Mouse (Mus musculus): ENCODE results near the gene Tmem240. TPM values are rescaled to one million over a fixed set of nuclear protein-coding genes. Genes with fewer than 3 reads are reported as not detected.
"Not testable (repeated sequence)": the region's sequence is repeated elsewhere in the genome, so short reads cannot be mapped to it uniquely, and the experiment has no call there.

Tmem240 gene
- polyA plus RNA-seq, 1 experiment from 2014 or later: 2.4 TPM

GRCm38 (mm10) chr4:155738262-155738661 is 3.7 kb downstream of the Tmem240 start:
- Histone ChIP-seq H3K27me3 (no peaks in the 10 kb centered on the region), H3K36me3 (ENCODE audit: poor library complexity, severe bottlenecking) (peaks cover 66% of the 10 kb centered on the region)
- 72% methylated on average over 8 of the region's 8 CpGs for WGBS

GRCm38 (mm10) chr4:155739152-155739551 is 4.6 kb downstream of the Tmem240 start:
- Histone ChIP-seq H3K4me3 (no peak overlapping the region), H3K4me2 (no peak overlapping the region), H3K27me3 (no peaks in the 10 kb centered on the region), H3K9ac (no peak overlapping the region), H3K27ac (no peak overlapping the region), H3K9me3 (replicated peaks) (no peaks in the 10 kb centered on the region), H3K4me1 (peaks cover 17% of the 10 kb centered on the region), H3K36me3 (ENCODE audit: poor library complexity, severe bottlenecking) (peaks cover 72% of the 10 kb centered on the region)
- ATAC-seq: no peak
- 84% methylated on average over 6 of the region's 6 CpGs for WGBS

More at GRCm38 (mm10) chr4:155738262-155738661, 3.7 kb downstream of the Tmem240 start:
- H3K4me3 ChIP-seq: no peak overlapping the region
- ATAC-seq: no peak
- H3K9me3 ChIP-seq (replicated peaks): no peaks in the 10 kb centered on the region
- no peak overlapping the region for H3K4me2 ChIP-seq
- H3K4me1 ChIP-seq: peaks cover 22% of the 10 kb centered on the region
- no peak overlapping the region for H3K9ac ChIP-seq
- no peak overlapping the region for H3K27ac ChIP-seq

DNA sequence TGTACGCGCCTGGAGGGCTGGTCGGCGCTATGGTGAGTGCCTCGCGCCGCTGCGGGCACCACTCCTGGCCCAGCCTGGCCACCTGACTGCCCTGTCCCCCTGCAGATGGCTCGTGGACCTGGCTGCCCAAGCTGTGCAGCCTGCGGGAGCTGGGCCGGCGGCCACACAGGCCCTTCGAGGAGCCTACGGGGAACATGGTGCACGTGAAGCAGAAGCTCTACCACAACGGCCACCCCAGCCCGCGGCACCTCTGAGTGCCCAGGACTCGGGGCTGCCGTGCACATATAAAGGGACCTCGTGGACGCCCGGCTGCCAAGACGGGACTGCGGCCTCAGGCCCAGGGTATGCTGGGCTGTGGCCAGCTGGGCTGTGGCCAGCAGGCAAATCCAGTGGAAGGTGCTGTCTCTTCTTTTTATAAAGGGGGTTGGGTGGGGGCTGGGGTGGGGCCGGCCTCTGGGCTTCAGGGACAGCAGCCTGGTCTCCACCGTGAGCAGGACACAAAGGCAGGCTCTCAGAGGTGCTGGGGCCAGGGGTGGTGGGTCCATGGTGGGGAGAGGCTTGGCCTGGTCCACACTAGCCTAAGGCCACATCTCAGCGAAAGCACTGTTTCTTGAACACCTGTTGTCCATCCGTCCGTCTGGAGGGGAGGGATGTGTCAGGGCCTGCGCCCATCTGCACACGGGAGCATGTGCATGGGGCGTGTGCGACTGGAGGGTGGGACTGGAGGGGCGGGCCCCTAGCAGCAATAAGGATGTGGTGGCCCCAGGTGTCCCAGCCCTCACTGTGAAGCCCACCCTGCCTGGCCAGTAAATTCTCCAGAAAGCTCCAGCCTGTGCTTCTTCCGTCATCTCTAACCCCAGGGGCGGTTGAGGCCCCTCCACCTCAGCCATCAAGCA is 5.4 kb downstream of the Tmem240 start:
- no peaks in the 10 kb centered on the region for H3K27me3 ChIP-seq
- H3K4me1 ChIP-seq: peaks cover 15% of the 10 kb centered on the region
- no peak overlapping the region for H3K9ac ChIP-seq
- WGBS: 80% methylated on average over 37 of the region's 37 CpGs
- H3K27ac ChIP-seq: no peak overlapping the region
- no peak overlapping the region for H3K4me3 ChIP-seq
- H3K36me3 ChIP-seq (ENCODE audit: poor library complexity, severe bottlenecking): peaks cover 79% of the 10 kb centered on the region
- H3K4me2 ChIP-seq: no peak overlapping the region
- ATAC-seq: 0 out of 2 replicates have a peak, but pooled peaks have one; percentile 14
- H3K9me3 ChIP-seq (replicated peaks): no peaks in the 10 kb centered on the region

DNA sequence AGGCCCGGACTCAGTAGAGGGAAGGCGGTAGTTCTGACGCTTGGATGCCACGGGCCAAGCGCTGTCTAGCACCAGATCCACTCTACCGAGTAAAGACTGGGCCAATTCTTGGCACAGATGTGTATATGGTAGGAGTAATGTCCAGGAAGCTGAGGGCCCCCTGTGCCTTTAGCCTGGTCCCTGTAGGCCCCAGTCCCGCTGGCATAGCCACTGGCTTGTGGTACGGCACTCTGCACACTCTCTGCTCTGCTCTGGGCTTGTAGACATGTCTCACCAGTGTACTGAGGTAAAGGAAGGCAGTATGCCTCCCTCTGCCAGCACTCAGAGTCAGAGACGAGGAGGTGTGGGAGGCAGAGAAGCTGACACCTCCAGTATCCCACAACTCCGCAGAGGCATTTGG is 6.1 kb downstream of the Tmem240 start:
- H3K9me3 ChIP-seq (replicated peaks); H3K27me3 ChIP-seq; H3K9ac ChIP-seq; H3K4me2 ChIP-seq; H3K4me3 ChIP-seq; H3K27ac ChIP-seq; ATAC-seq: not testable (repeated sequence)
- Histone ChIP-seq H3K36me3 (ENCODE audit: poor library complexity, severe bottlenecking) (peaks cover 86% of the 10 kb centered on the region), H3K4me1 (peaks cover 11% of the 10 kb centered on the region)
- 91% methylated on average over 10 of the region's 10 CpGs for WGBS

DNA sequence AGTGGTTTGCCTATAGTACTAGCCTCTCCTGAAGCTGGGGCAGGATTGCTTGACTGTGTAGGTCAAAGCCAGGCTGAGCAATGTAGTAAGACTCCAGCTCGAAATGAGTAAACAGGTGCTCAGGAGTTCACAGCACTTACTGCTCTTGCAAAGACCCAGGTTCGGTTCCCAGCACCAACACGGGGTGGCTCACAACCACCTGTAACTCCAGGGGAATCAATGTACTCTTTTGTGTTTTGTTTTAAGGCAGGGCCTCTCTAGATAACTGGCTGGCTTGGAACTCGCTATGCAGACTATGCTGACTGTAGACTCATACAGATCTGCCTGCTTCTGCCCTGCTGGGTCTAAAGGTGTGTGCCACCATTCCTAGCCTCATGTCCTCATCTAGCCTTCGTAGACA is 8.1 kb downstream of the Tmem240 start:
- Histone ChIP-seq H3K27me3 (no peaks in the 10 kb centered on the region), H3K9me3 (replicated peaks) (no peaks in the 10 kb centered on the region), H3K4me2 (no peak overlapping the region), H3K36me3 (ENCODE audit: poor library complexity, severe bottlenecking) (peaks cover 95% of the 10 kb centered on the region), H3K4me3 (no peak overlapping the region), H3K27ac (no peak overlapping the region), H3K4me1 (no peaks in the 10 kb centered on the region), H3K9ac (no peak overlapping the region)
- ATAC-seq: no peak
- 94% methylated on average over 5 of the region's 5 CpGs for WGBS

GRCm38 (mm10) chr4:155744474-155744873 is 9.9 kb downstream of the Tmem240 start:
- no peaks in the 10 kb centered on the region for H3K4me1 ChIP-seq
- no peak overlapping the region for H3K4me3 ChIP-seq
- H3K9ac ChIP-seq: no peak overlapping the region
- no peak for ATAC-seq
- no peak overlapping the region for H3K27ac ChIP-seq
- peaks cover 98% of the 10 kb centered on the region for H3K36me3 ChIP-seq (ENCODE audit: poor library complexity, severe bottlenecking)
- WGBS: 92% methylated on average over 8 of the region's 8 CpGs
- H3K4me2 ChIP-seq: no peak overlapping the region
- H3K27me3 ChIP-seq: no peaks in the 10 kb centered on the region
- no peaks in the 10 kb centered on the region for H3K9me3 ChIP-seq (replicated peaks)

DNA sequence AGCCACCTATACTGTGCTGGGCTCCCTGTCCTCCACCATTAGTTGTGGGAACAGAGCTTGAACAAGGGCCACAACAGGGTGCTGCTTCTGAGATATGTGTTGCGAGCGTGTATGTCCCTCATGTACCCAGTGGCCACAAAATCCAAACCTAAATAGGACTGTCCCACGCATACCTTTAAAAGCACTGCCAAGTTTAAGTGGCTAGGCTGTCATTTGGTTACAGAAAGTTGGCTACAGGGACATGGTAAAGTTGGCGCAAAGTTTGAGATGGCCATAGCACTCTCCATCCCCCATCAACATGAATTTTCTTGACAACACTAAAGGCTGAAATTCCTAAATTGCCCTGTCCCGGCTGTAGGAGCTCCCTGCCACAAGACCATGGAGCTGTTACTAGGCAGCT is 10.5 kb downstream of the Tmem240 start:
- Histone ChIP-seq H3K27me3 (no peaks in the 10 kb centered on the region), H3K36me3 (ENCODE audit: poor library complexity, severe bottlenecking) (peaks cover 98% of the 10 kb centered on the region), H3K4me1 (no peaks in the 10 kb centered on the region), H3K4me2 (no peak overlapping the region), H3K9ac (no peak overlapping the region), H3K9me3 (replicated peaks) (no peaks in the 10 kb centered on the region), H3K4me3 (no peak overlapping the region), H3K27ac (no peak overlapping the region)
- WGBS: 95% methylated on average over 5 of the region's 5 CpGs
- no peak for ATAC-seq

DNA sequence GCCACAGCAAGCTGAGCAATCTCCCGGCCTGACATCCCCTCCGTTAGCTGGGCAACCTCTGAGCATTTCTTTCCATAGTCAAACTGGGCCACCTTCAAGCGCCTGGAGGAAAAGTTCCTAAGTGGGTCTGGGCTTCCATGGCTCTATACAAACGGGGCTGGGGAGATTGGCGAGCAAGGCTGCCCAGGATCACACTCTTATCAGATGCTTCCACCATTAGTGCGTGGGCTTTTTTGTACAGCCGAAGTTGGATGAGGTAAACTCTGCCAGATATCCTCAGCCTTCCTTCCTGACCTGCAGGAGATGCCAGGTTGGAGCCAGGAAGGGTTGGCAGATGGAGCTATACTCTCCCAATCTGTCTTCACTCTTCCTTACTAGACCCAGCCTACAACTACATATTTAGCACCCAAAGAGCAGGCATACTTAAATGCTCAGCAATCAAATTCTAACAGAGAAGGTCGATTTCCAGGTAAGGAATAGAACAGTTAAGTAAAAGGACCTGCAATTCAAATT is 11.5 kb downstream of the Tmem240 start:
- 88% methylated on average over 8 of the region's 8 CpGs for WGBS
- no peak for ATAC-seq
- no peak overlapping the region for H3K27ac ChIP-seq

DNA sequence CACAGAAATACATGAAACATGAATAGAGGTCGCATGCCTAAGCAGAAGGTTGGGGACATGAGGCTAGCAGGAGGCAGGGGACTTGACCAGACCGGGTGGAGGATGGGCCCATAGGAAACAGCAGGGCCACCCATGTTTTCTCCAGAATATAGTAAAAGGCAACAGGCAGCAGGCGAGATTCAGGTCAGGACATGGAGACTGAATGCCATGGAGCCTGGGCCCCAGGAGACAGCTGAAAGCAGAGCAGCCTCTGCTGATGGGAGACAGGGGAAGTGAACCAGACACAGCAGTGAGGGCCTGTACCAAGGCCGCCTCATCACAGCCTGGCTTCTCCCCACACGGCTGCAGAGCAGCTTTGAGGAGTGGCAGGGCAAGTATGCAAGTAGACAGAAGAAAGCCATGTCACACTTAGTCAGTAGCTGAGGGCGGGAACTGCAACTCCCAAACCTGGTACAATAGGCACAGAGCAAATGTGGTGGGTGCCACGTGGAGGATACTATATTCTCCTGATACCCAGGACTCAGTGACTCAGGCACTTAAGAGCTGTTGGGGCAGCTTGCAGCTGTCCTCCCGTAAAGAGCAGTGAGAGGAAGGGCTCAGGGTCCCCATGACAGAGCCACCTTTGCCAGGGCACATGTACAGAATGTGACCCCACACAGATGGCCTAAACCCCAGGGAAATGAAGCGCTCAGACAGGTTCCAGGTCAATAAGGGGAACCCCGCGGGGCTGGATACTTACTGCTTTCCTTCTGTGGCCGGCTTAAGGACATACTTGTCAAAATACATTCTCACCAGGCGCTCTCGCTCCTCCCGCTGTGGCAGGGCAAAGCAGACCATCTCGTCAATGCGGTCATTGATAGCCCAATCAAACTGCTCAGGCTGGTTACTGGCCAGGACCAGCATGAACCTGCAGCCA is 12.2 kb downstream of the Tmem240 start:
- no peaks in the 10 kb centered on the region for H3K9me3 ChIP-seq (replicated peaks)
- no peaks in the 10 kb centered on the region for H3K4me1 ChIP-seq
- H3K27me3 ChIP-seq: no peaks in the 10 kb centered on the region
- ATAC-seq: no peak
- no peak overlapping the region for H3K4me2 ChIP-seq
- H3K27ac ChIP-seq: no peak overlapping the region
- peaks cover 98% of the 10 kb centered on the region for H3K36me3 ChIP-seq (ENCODE audit: poor library complexity, severe bottlenecking)
- H3K9ac ChIP-seq: no peak overlapping the region; the same call in 1 of the 2 replicates
- no peak overlapping the region for H3K4me3 ChIP-seq
- 85% methylated on average over 17 of the region's 17 CpGs for WGBS

More for the DNA sequence above, 11.5 kb downstream of the Tmem240 start:
- Histone ChIP-seq H3K27me3 (no peaks in the 10 kb centered on the region), H3K9me3 (replicated peaks) (no peaks in the 10 kb centered on the region), H3K4me1 (no peaks in the 10 kb centered on the region), H3K4me3 (no peak overlapping the region), H3K4me2 (no peak overlapping the region), H3K9ac (no peak overlapping the region), H3K36me3 (ENCODE audit: poor library complexity, severe bottlenecking) (peaks cover 98% of the 10 kb centered on the region)

DNA sequence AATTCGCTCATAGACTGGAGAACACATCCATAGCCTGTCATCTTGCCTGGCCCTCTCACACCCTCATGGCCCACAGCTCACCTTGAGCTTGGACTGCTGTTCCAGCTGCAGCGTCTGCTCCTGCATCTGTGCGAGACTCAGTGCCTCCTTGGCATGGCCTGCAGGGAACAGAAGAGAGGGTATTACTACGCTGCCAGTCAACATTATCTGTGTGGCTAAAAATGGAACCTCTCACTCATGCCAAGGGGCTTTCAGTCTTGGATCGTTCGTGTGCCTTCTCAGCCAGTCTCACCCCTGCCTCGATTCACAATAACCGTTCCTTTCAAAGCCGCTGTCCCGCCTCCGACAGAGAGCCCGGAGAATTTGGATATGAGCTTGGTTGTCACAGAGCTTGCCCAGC is 22.4 kb downstream of the Tmem240 start:
- H3K36me3 ChIP-seq (ENCODE audit: poor library complexity, severe bottlenecking): peaks cover 47% of the 10 kb centered on the region
- no peak for ATAC-seq

GRCm38 (mm10) chr4:155759862-155760612 is 25.4 kb downstream of the Tmem240 start:
- Histone ChIP-seq H3K9me3 (replicated peaks) (no peaks in the 10 kb centered on the region), H3K27me3 (no peaks in the 10 kb centered on the region), H3K9ac (peak overlapping the region; percentile 83), H3K4me1 (peaks cover 30% of the 10 kb centered on the region), H3K4me3 (peak overlapping the region; percentile 86), H3K36me3 (ENCODE audit: poor library complexity, severe bottlenecking) (peaks cover 21% of the 10 kb centered on the region), H3K27ac (no peak overlapping the region), H3K4me2 (peak overlapping the region; percentile 97)
- ATAC-seq: peak; percentile 37
- 3% methylated on average over 10 of the region's 10 CpGs for WGBS

More for the DNA sequence above, 22.4 kb downstream of the Tmem240 start:
- Histone ChIP-seq H3K4me3 (no peak overlapping the region), H3K9ac (no peak overlapping the region), H3K9me3 (replicated peaks) (no peaks in the 10 kb centered on the region), H3K27me3 (no peaks in the 10 kb centered on the region), H3K4me1 (peaks cover 30% of the 10 kb centered on the region), H3K4me2 (no peak overlapping the region), H3K27ac (no peak overlapping the region)
- WGBS: 89% methylated on average over 12 of the region's 12 CpGs

Measured in forebrain, embryonic 13.5 days (tissue).